Mouse (Mus musculus) liver, adult (tissue): ENCODE data around the gene Slc9a3r1.

Experiments used
- GATA4 ChIP-seq: IDR thresholded peaks from 2 replicates; pipeline ENCODE4 v1.6.1; 2014; ENCODE audit warnings: mild to moderate bottlenecking, low read length; ENCODE audit not compliant: insufficient replicate concordance

Slc9a3r1 gene

GRCm38 (mm10) chr11:115157933-115158719 is 5.0 kb upstream of the Slc9a3r1 start:
- TF ChIP-seq GATA4 = no peak

- no peak for TF ChIP-seq GATA4
Measured at GRCm38 (mm10) chr11:115160016-115160797, 2.9 kb upstream of the Slc9a3r1 start.

- TF ChIP-seq GATA4 = no peak; the same call in 1 of the 2 replicates
Measured at GRCm38 (mm10) chr11:115160883-115161577, 2.1 kb upstream of the Slc9a3r1 start.

GRCm38 (mm10) chr11:115161578-115162204 is 1.4 kb upstream of the Slc9a3r1 start:
- TF ChIP-seq GATA4 = no peak; the same call in 1 of the 2 replicates

- no peak for TF ChIP-seq GATA4
Measured at GRCm38 (mm10) chr11:115162205-115162601, 938 bp upstream of the Slc9a3r1 start.

GRCm38 (mm10) chr11:115163568-115164150 is 518 bp downstream of the Slc9a3r1 start:
- TF ChIP-seq GATA4 = no peak

GRCm38 (mm10) chr11:115164341-115164975 is 1.3 kb downstream of the Slc9a3r1 start:
- TF ChIP-seq GATA4 = no peak

GRCm38 (mm10) chr11:115164976-115165374 is 1.8 kb downstream of the Slc9a3r1 start:
- TF ChIP-seq GATA4 = no peak

GRCm38 (mm10) chr11:115166776-115167175 is 3.6 kb downstream of the Slc9a3r1 start:
- no peak for TF ChIP-seq GATA4

- no peak for TF ChIP-seq GATA4
Measured at GRCm38 (mm10) chr11:115167631-115168249, 4.6 kb downstream of the Slc9a3r1 start.

GRCm38 (mm10) chr11:115169430-115169829 is 6.3 kb downstream of the Slc9a3r1 start:
- no peak for TF ChIP-seq GATA4

GRCm38 (mm10) chr11:115171125-115171524 is 8.0 kb downstream of the Slc9a3r1 start:
- TF ChIP-seq GATA4 = no peak

GRCm38 (mm10) chr11:115172825-115173287 is 9.7 kb downstream of the Slc9a3r1 start:
- TF ChIP-seq GATA4 = no peak
